Mouse (Mus musculus) frontal cortex, postnatal 36 days (tissue): ENCODE measurements around the gene Wdr43.

Source experiments
- DNase-seq, 2 experiments: peaks; one replicate each; pipeline ENCODE4 v3.0.0; 2022; ENCODE audit warnings: low spot score in 2 of 2

The Wdr43 gene

DNA sequence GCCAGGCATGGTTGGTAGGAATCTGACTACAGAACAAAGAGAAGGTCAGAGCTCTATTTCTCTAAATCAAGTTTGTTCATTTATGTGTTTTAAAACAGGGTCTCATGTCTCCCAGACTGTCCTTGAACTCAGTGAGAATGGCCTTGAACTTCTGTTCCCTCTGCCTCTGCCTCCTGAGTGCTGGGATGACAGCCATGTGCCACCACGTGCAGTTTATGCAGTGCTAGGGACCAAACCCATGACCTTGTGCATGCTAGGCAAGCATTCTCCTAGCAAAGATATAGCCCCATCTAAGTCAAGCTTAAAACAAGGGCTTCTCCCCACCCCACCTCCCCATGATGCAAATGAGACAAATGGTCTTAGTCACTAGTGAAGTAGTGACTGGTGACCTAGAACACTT lies 89.4 kb downstream of the Wdr43 start:
- DNase-seq: no peak

- DNase-seq: no peak
Measured at GRCm38 (mm10) chr17:71705550-71706480, 90.1 kb downstream of the Wdr43 start.

DNA sequence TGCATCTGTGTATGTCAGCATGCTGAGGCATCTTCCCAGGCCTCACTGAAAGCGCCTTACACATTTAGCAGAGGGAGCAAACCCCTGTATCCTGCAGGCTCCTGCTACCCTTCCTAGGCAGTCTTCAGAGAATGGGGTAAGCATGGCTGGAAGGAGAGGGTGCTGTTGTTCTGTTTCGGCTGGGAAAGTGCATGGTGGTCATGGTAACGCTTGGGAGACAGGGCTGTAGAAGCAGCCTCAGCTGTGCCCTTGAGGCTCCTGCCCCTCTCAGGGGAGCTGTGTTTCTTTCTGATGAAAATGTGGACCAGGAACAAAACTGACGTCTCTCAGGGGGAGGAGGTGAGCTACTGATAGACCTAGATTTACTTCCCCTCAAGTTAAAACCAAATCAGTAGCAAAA lies 92.0 kb downstream of the Wdr43 start:
- no peak for DNase-seq
